Mouse (Mus musculus): Measurements from ENCODE around the gene Zfp664.

The Zfp664 gene

DNA sequence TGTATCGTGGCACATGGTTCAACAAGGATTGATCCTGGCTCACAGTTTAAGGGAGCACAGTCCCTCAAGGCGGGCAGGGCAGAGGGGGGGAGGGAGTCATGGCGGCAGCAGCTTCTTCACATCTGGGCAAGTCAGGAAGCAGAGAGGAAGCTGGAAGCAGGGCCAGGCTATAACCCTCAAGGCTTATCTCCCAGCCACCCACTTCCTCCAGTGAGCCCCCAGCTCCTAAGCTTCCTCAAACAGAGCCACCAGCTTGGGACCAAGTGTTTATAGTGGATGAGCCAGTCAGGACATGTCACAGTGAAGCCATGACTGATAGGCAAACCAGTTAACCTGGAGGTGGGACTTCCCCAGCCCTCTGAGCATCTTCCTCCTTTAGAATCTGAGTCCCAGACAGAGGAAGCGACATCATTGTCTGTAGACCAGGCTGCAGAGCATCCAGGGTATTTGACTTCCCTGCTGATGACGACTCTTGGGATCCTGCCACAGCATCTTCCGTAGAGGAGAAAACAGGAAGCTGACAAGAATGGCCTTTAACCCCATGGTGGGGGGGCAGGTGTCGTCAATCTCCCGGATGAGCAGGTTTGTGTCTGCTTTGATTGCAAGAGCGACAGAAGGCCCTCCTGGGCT is 67.0 kb downstream of the Zfp664 start:
- DNase-seq (ENCODE audit: low spot score) = no peak

DNA sequence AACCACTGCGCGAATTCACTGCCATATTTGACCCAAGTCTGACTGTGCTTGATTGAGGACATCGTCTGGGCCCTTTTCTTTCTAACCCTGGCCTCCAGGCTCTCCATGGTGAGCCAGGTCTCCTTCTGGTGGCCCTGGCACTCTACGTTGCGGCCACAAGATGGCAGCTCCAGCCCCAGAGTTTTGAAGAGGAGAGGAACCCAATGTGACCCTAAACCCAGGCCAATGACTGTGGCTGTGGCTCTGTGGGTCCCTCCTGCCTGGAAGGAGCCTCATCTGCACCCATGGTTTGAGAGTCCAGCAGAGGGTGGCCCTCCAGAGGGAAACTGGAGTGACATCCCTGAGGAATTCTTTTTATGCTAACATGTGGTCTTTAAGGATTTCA is 67.6 kb downstream of the Zfp664 start:
- DNase-seq (ENCODE audit: low spot score) = peak; percentile 28

DNA sequence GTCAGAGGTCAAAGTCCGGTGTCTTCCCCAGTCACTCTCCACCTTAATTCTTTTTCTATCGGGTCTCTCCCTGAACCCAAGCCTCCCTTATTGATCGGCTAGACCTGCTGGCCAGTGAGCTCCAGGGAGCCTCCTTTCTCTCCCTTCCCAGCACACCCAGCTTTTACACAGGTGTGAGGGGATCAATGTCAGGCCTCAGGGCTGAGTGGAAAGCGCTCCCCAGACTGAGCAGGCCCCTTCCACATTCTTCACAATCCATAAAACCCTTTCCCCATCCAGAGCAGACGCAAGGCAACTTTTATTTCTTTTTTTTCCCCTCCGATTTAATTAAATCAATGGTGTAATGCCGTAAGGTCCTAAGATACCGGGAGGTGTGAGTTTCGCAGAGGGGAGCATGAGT is 68.1 kb downstream of the Zfp664 start:
- DNase-seq (ENCODE audit: low spot score) = no peak

DNA sequence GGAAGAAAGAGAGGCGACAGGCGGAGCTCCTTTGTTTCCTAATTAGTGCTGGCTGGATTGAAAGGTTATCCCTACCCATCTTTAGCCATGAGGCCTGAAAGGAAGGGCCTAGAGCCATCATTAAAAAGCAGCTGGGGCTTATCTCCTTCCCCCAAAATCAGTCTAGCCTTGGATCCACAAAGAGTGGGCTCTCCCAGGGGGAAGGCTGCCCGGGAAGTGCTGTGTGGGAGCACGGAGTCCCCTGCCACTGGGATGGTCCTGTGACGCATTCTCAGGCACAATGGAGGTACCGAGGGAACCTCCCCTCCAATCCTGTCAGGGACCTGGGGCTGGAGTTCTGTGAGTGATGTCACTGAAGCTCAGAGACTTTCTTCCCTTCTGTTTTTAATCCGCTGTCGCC is 68.6 kb downstream of the Zfp664 start:
- DNase-seq (ENCODE audit: low spot score) = no peak

DNA sequence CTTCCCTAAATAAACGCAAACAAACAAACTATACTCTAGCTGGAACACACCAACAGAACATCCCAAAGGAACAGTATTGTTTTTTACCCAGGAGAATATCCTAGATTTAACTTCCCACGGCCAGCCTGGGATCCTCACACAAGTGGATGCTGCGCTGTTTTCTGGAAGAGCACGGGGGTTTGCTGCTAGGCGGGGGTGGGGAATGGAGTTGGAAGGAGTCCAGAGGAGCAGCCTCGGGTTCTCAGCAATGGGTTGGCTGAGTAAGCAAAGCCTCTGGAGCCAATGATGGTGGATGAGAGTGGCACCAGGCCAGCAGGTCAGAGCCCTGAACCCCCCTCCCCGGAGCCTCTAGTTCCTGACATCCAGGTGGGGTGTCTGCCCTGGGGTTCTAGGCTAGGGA is 72.1 kb downstream of the Zfp664 start:
- DNase-seq (ENCODE audit: low spot score) = no peak

DNA sequence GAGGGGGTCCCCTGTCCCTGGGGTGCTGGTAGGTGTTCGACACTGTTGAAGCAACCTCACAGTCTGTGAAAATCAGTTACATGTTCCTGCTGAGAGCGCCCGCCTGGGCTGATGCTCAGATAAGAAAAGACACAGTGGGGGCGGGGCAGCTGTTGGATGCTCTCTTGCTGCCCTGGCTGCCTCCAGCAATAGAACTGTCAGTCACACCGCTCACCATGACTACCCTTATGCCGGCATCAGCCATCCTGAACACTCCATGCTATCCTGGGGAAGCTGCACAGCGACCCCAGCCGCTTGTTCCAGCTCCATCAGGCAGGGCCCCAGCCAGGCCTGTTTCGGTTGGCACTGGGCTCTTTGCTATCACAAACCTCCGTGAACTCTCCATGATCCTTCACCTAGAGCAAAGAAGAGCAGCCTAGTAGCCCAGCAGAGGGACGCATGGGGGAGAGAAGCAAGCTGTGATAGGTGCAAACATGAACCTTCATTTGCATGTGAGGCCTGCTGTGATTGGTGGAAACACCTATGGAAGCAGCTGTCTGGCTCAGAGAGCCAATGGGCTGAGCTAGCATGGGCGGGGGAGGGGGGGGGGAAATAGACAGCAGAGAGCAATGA is 80.8 kb downstream of the Zfp664 start:
- DNase-seq (ENCODE audit: low spot score) = no peak

DNA sequence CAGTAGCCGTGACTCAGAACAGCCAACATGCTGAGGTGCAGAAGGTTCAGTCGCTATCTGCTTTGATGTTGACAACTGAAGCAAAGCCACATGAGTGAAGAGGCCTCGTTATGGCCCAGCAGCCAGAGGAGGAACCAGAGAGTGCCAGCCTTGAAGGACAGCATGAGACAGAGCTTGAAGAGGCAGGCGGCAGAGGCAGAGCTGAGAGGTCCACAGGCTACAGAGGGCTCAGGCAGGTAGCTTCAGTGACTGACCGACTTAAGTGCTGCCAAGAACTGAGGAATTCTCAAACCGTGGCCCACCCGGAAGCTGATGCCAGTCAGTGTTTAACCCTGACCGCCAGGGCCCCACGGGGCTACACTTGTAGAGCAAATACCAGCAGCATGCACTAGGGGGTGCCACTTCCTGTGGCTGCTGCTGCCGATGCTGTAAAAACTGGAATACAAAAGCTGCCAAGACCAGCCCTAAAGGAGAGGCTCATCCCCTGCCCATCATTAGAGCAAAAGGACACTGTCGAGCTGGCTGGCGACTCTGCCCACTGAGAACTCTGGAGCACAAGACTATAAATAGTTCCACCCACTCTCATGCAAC is 81.4 kb downstream of the Zfp664 start:
- DNase-seq (ENCODE audit: low spot score) = peak; percentile 56

DNA sequence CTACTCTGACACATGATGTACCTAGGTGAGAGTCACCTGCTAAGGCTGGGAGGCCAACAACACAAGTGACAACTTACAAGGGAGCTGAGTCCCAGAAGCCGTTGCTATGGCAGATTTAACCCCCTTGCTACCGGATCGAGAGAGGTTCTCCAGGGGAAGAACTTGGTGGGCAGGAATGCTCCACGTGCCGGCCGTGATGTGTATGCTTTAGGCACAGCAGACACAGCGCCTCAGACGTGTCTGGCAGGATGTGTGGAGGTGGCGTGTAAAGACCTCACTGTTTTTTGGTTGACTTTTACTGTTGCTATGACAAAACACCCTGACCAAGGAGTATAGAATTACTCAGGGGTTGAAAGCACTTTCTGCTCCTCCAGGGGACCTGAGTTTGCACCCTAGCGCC is 81.9 kb downstream of the Zfp664 start:
- DNase-seq (ENCODE audit: low spot score) = no peak

DNA sequence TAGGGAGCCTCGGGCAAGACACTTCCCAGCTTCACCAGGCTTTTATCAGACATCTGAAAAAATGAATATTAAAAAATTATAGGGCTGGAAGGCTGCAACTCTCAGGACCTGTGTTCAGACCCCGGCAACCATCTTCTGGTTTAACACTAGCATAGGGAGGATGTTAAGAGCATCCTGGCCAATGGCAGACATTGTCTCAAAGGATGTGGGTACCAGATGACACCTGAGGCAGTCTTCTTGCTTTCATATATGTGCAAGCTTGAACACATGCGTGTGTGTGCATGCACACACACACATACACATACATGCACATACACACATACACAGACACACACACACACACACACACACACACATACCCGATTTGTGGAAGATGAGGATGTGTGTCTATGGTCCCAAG is 82.6 kb downstream of the Zfp664 start:
- DNase-seq (ENCODE audit: low spot score) = no peak

DNA sequence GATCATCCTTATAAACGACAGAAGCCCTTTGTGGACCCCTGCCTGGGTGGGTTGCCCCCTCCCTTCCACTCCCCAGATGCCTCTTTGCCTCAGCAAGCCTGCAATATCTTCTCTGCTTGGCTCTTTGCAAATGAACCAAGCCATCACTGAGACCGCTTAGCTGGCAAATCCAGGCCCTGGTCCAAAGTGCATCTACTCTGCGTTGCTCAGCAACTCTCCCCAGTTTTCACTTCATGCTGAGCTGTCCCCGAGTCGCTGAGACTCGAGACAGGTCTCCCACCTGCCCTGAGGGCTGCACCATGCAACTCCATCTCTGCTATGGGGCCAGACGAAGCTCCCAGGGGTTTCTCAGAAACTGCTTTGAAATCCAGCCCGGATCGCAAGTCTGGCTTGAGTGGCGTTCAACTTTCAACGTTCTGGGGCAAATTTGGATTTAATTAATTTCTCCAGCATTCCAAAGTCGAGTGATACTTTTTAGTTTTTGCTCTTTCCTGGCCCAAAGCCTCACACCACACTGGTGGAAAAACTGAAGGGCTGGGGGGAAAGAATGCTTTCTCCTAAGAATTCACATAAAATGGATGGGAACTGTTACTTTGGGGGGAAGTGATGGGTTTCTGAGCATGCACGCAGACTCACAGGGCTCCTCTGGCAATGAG is 88.3 kb downstream of the Zfp664 start:
- DNase-seq (ENCODE audit: low spot score) = no peak

DNA sequence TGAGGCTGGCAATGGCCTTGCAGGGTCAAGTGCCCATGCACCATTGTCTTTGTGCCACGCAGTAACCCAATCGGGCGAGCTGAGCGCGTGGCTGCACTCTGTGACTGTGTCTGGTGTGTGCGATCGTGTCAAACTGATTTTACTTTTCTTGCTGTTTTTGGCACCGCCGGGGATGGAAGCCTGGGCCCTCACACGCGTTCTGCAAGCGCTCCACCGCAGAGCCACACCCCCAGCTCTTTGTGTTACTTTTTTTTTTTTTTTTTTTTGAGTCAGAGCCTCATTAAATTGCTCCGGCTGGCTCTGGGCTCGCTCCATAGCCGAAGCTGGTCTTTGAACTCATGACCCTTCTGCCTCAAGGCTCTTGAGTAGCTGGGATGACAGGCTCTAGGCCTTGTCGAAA is 88.8 kb downstream of the Zfp664 start:
- DNase-seq (ENCODE audit: low spot score) = no peak
